Mouse (Mus musculus) liver, embryonic 16.5 days (tissue): ENCODE data around the gene Olfr1016. TPM values are rescaled to one million over a fixed set of nuclear protein-coding genes. Genes with fewer than 3 reads are reported as not detected.

Experiments used
- ATAC-seq: fragments of 200-750 bp; cut with Nextera tagmentation; 2 replicates; pipeline ENCODE4 v1.8.0; 2017; ENCODE audit warnings: low read depth, mild to moderate bottlenecking, moderate number of reproducible peaks, moderate library complexity
- H3K27ac ChIP-seq: fragments of 300-500 bp; sonication (generic); 2 replicates; pipeline ENCODE4 v1.5.1; 2014; ENCODE audit warnings: mild to moderate bottlenecking, low read length
- H3K27me3 ChIP-seq: fragments of 300-500 bp; sonication (generic); 2 replicates; pipeline ENCODE4 v1.6.1; 2014; ENCODE audit warnings: low read depth, low read length, mixed read lengths; ENCODE audit not compliant: control insufficient read depth, insufficient read depth
- H3K36me3 ChIP-seq: fragments of 300-500 bp; sonication (generic); 2 replicates; pipeline ENCODE4 v1.6.1; 2014; ENCODE audit warnings: mild to moderate bottlenecking; ENCODE audit not compliant: control insufficient read depth, insufficient read depth
- H3K4me1 ChIP-seq: fragments of 300-500 bp; sonication (generic); 2 replicates; pipeline ENCODE4 v1.6.1; 2014; ENCODE audit warnings: low read depth, low read length, mixed read lengths; ENCODE audit not compliant: control insufficient read depth
- H3K4me2 ChIP-seq: fragments of 300-500 bp; sonication (generic); 2 replicates; pipeline ENCODE4 v1.6.1; 2014; ENCODE audit warnings: low read depth, low read length, mixed read lengths
- H3K4me3 ChIP-seq: fragments of 300-500 bp; sonication (generic); 2 replicates; pipeline ENCODE4 v1.5.1; 2014; ENCODE audit warnings: low read depth, mild to moderate bottlenecking, low read length
- H3K9ac ChIP-seq: fragments of 300-500 bp; sonication (generic); 2 replicates; pipeline ENCODE4 v1.6.1; 2014; ENCODE audit warnings: low read depth, low read length
- H3K9me3 ChIP-seq: fragments of 300-500 bp; sonication (generic); replicated peaks from 2 replicates; pipeline ENCODE4 v1.6.1; 2016; ENCODE audit warnings: low read length; ENCODE audit not compliant: control insufficient read depth
- WGBS: fragments of 180-500 bp; shearing (Covaris S2); extraction: QIAGEN DNeasy Blood & Tissue Kit; methylation state at CpG from one replicate; pipeline ENCODE4 v1.1.7; 2014; ENCODE audit not compliant: insufficient replicate concordance; 5-methylcytosine and 5-hydroxymethylcytosine counted together
- polyA plus RNA-seq: library from polyadenylated mRNA; unstranded; fragments of >200 nt; fragmentation: Nextera tagmentation; extraction: Ambion mirVana; gene quantifications from 2 replicates; pipeline ENCODE4 v1.2.1, GENCODE M21; 2015

Gene Olfr1016
- polyA plus RNA-seq, 1 experiment from 2014 or later, result not detected

GRCm38 (mm10) chr2:85762666-85763065 lies 39.7 kb downstream of the Olfr1016 start, which contains the start of gene Olfr1012:
Olfr1012 (minus strand) TSS chr2:85762766.
- no peak for ATAC-seq
- Histone ChIP-seq H3K4me3 (no peak within 1 kb of the TSS), H3K27ac (no peak within 1 kb of the TSS), H3K27me3 (no peaks in the 10 kb centered on the region), H3K9ac (no peak within 1 kb of the TSS), H3K4me1 (no peaks in the 10 kb centered on the region), H3K4me2 (no peak within 1 kb of the TSS), H3K9me3 (no peaks in the 10 kb centered on the region), H3K36me3 (no peaks in the 10 kb centered on the region)
- 36% methylated on average over 1 of the region's 1 CpGs for WGBS

- Histone ChIP-seq H3K4me1 (no peaks in the 10 kb centered on the region), H3K9ac (no peak overlapping the region), H3K27me3 (no peaks in the 10 kb centered on the region), H3K4me2 (no peak overlapping the region), H3K9me3 (no peaks in the 10 kb centered on the region), H3K27ac (no peak overlapping the region), H3K4me3 (no peak overlapping the region), H3K36me3 (no peaks in the 10 kb centered on the region)
- ATAC-seq, result no peak
- 56% methylated on average over 4 of the region's 4 CpGs for WGBS
Measured at GRCm38 (mm10) chr2:85753822-85754221, 48.5 kb downstream of the Olfr1016 start.

Other genes with a start within 250 kb of the Olfr1016 start
- gene Olfr996, start 223.3 kb downstream of the Olfr1016 start, polyA plus RNA-seq, result not detected in 2 replicates
- not detected in 2 replicates for gene Olfr998, start 213.6 kb downstream of the Olfr1016 start, polyA plus RNA-seq
- not detected in 2 replicates for gene Olfr1000, start 190.6 kb downstream of the Olfr1016 start, polyA plus RNA-seq
- not detected in 2 replicates for gene Olfr1002, start 151.8 kb downstream of the Olfr1016 start, polyA plus RNA-seq
- gene Olfr154, start 138.1 kb downstream of the Olfr1016 start, polyA plus RNA-seq, result not detected in 2 replicates
- not detected in 2 replicates for gene Olfr1006, start 123.8 kb downstream of the Olfr1016 start, polyA plus RNA-seq
- gene Olfr1008, start 113.1 kb downstream of the Olfr1016 start, polyA plus RNA-seq, result not detected in 2 replicates
- gene Olfr1009, start 87.1 kb downstream of the Olfr1016 start, polyA plus RNA-seq, result not detected in 2 replicates
- gene Olfr1012, start 39.8 kb downstream of the Olfr1016 start, polyA plus RNA-seq, result not detected in 2 replicates
- not detected in 2 replicates for gene Olfr1013, start 35.4 kb downstream of the Olfr1016 start, polyA plus RNA-seq
- gene Olfr1014, start 29.8 kb downstream of the Olfr1016 start, polyA plus RNA-seq, result not detected in 2 replicates
- not detected in 2 replicates for gene Olfr1015, start 20.5 kb downstream of the Olfr1016 start, polyA plus RNA-seq
- gene Olfr1018, start 15.9 kb upstream of the Olfr1016 start, polyA plus RNA-seq, result not detected in 2 replicates
- gene Olfr1019, start 42.9 kb upstream of the Olfr1016 start, polyA plus RNA-seq, result not detected in 2 replicates
- not detected in 2 replicates for gene Olfr1020, start 44.5 kb upstream of the Olfr1016 start, polyA plus RNA-seq
- gene Olfr1022, start 66.0 kb upstream of the Olfr1016 start, polyA plus RNA-seq, result not detected in 2 replicates
- gene Olfr1023, start 83.1 kb upstream of the Olfr1016 start, polyA plus RNA-seq, result not detected in 2 replicates
- gene Olfr1024, start 102.5 kb upstream of the Olfr1016 start, polyA plus RNA-seq, result not detected in 2 replicates
- gene Olfr1025-ps1, start 112.6 kb upstream of the Olfr1016 start, polyA plus RNA-seq, result not detected in 2 replicates
- gene Olfr1026, start 119.0 kb upstream of the Olfr1016 start, polyA plus RNA-seq, result not detected in 2 replicates
- gene Olfr1028, start 147.9 kb upstream of the Olfr1016 start, polyA plus RNA-seq, result not detected in 2 replicates
- not detected in 2 replicates for gene Olfr1029, start 171.4 kb upstream of the Olfr1016 start, polyA plus RNA-seq
- gene Olfr1030, start 176.7 kb upstream of the Olfr1016 start, polyA plus RNA-seq, result not detected in 2 replicates
- not detected in 2 replicates for gene Olfr1031, start 187.8 kb upstream of the Olfr1016 start, polyA plus RNA-seq
- not detected in 2 replicates for gene Olfr1032, start 203.0 kb upstream of the Olfr1016 start, polyA plus RNA-seq
- 1.1 and 1.5 TPM in 2 replicates for gene Olfr1033, start 218.1 kb upstream of the Olfr1016 start, polyA plus RNA-seq
- 0.05 and 0.06 TPM in 2 replicates for gene Olfr1034, start 243.3 kb upstream of the Olfr1016 start, polyA plus RNA-seq